In the genomic region with DNA sequence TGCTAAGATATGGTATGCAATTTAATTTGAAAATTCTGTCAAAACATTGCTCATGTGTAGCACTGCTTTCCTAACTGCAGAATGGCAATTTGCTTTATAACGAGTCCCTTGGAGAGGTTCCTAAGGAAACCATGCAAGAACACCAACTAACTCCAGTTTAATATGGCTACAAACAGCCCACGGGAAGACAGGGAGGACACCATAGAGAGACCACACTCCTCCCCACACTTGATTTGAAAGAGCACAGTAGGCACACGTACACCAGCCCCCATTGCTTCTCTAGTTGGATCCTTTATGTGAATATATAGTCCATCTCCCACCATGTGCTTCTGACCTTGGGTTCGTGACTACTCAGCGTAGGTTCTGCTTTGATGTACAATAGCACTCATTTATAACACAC, we compare ENCODE assay signal across 29 mouse cellular contexts. TPM values are rescaled to one million over a fixed set of nuclear protein-coding genes. Genes with fewer than 3 reads are reported as not detected.
DNase-seq lines count a peak whose midpoint lies in the region; ATAC-seq and TF ChIP-seq lines count a peak whose summit lies in the region.
"Had no signal": no experiment of that assay in that cellular context is flagged by ENCODE, and none has a peak within 500 bp of the region (broad histone marks: within the 10 kb centered on the region; RNA-seq: fewer than 3 reads in every experiment).

No protein-coding gene starts in this region.

- H3K27me3 ChIP-seq in forebrain, postnatal 0 days (ENCODE audit: insufficient read depth, low read length) = no peaks in the 10 kb centered on the region
- H3K27me3 ChIP-seq in forebrain, embryonic 14.5 days (replicated peaks; ENCODE audit: control insufficient read depth, insufficient read depth, low read length) = no peaks in the 10 kb centered on the region
- no peaks in the 10 kb centered on the region for H3K27me3 ChIP-seq in midbrain, embryonic 14.5 days (ENCODE audit: control insufficient read depth, insufficient read depth, low read length)
- no peaks in the 10 kb centered on the region for H3K27me3 ChIP-seq in midbrain, embryonic 13.5 days
- H3K27me3 ChIP-seq: CH12.LX; embryonic facial prominence, embryonic 15.5 days; forebrain, embryonic 15.5 days; heart, embryonic 13.5 days; hindbrain, embryonic 15.5 days; intestine, embryonic 15.5 days had no signal

- peak; percentile 14 for DNase-seq in forebrain, postnatal 0 days
- DNase-seq in forebrain, embryonic 14.5 days (ENCODE audit: low spot score) = no peak
- peak; percentile 33 for DNase-seq in midbrain, embryonic 14.5 days
- DNase-seq in right cerebral cortex, adult 2 months (ENCODE audit: low spot score in 2 of 2) = peak; percentile 11 to 12
- no peak for DNase-seq in right cerebral cortex, postnatal 4 days
- no peak for DNase-seq in lung, adult 2 months
- DNase-seq: adrenal gland, postnatal 10 days; adrenal gland, postnatal 36 days; B cell, adult 2 months; cerebellum, adult 11-12 months; cerebellum, adult 8-10 months; cerebellum, postnatal 10 days; cerebellum, postnatal 36 days; embryo, embryonic 11 days; gastrocnemius, postnatal 36 days; heart, adult 2 months; heart, postnatal 14 days; heart, postnatal 4 days had no signal

- H3K36me3 ChIP-seq in forebrain, postnatal 0 days (ENCODE audit: insufficient read depth) = no peaks in the 10 kb centered on the region
- no peaks in the 10 kb centered on the region for H3K36me3 ChIP-seq in forebrain, embryonic 14.5 days (ENCODE audit: control insufficient read depth, insufficient read depth, low read length)
- no peaks in the 10 kb centered on the region for H3K36me3 ChIP-seq in midbrain, embryonic 14.5 days (ENCODE audit: control insufficient read depth, insufficient read depth, low read length)
- no peaks in the 10 kb centered on the region for H3K36me3 ChIP-seq in midbrain, embryonic 13.5 days
- H3K36me3 ChIP-seq: embryonic facial prominence, embryonic 15.5 days; forebrain, embryonic 15.5 days; G1E; heart, embryonic 10.5 days; heart, embryonic 13.5 days; hindbrain, embryonic 15.5 days; intestine, embryonic 15.5 days had no signal

- TF ChIP-seq POLR2A in lung, adult 2 months (IDR thresholded peaks at IDR 0.05; ENCODE audit: borderline replicate concordance, extremely low read depth, low read depth, low read length) = no peak

- 63% methylated on average over 5 of the region's 5 CpGs for WGBS in forebrain, postnatal 0 days
- WGBS in forebrain, embryonic 14.5 days = 65% methylated on average over 5 of the region's 5 CpGs
- WGBS in midbrain, embryonic 14.5 days = 73% methylated on average over 5 of the region's 5 CpGs
- 75% methylated on average over 5 of the region's 5 CpGs for WGBS in midbrain, embryonic 13.5 days
- WGBS in lung, adult 2 months = 70% methylated on average over 5 of the region's 5 CpGs

- no peak overlapping the region for H3K9ac ChIP-seq in forebrain, postnatal 0 days
- no peak overlapping the region for H3K9ac ChIP-seq in forebrain, embryonic 14.5 days (ENCODE audit: low read length)
- no peak overlapping the region for H3K9ac ChIP-seq in midbrain, embryonic 14.5 days (replicated peaks; ENCODE audit: low read length)
- no peak overlapping the region for H3K9ac ChIP-seq in midbrain, embryonic 13.5 days (replicated peaks)
- H3K9ac ChIP-seq: embryonic facial prominence, embryonic 15.5 days; forebrain, embryonic 15.5 days; heart, embryonic 13.5 days; hindbrain, embryonic 15.5 days; intestine, embryonic 15.5 days had no signal

- H3K9me3 ChIP-seq in forebrain, postnatal 0 days (ENCODE audit: low read length) = no peaks in the 10 kb centered on the region
- no peaks in the 10 kb centered on the region for H3K9me3 ChIP-seq in forebrain, embryonic 14.5 days (replicated peaks; ENCODE audit: control insufficient read depth, low read length)
- no peaks in the 10 kb centered on the region for H3K9me3 ChIP-seq in midbrain, embryonic 14.5 days (ENCODE audit: control insufficient read depth, low read length)
- H3K9me3 ChIP-seq in midbrain, embryonic 13.5 days = no peaks in the 10 kb centered on the region
- H3K9me3 ChIP-seq: embryonic facial prominence, embryonic 15.5 days; forebrain, embryonic 15.5 days; G1E; heart, embryonic 10.5 days; heart, embryonic 13.5 days; hindbrain, embryonic 15.5 days; intestine, embryonic 15.5 days had no signal

- ATAC-seq in forebrain, postnatal 0 days = peak; percentile 27; the same call in 1 of the 2 replicates
- no peak for ATAC-seq in forebrain, embryonic 14.5 days
- no peak for ATAC-seq in midbrain, embryonic 14.5 days (ENCODE audit: low FRiP score, low TSS enrichment)
- no peak for ATAC-seq in midbrain, embryonic 13.5 days
- ATAC-seq: forebrain, embryonic 15.5 days; intestine, embryonic 15.5 days; Patski had no signal

- no peak overlapping the region for H3K4me2 ChIP-seq in forebrain, postnatal 0 days (ENCODE audit: low read depth)
- no peak overlapping the region for H3K4me2 ChIP-seq in forebrain, embryonic 14.5 days (ENCODE audit: low read length)
- no peak overlapping the region for H3K4me2 ChIP-seq in midbrain, embryonic 14.5 days (ENCODE audit: low read length)
- H3K4me2 ChIP-seq in midbrain, embryonic 13.5 days (replicated peaks) = no peak overlapping the region
- H3K4me2 ChIP-seq: embryonic facial prominence, embryonic 15.5 days; forebrain, embryonic 15.5 days; heart, embryonic 13.5 days; hindbrain, embryonic 15.5 days; intestine, embryonic 15.5 days had no signal

- no peak for TF ChIP-seq CTCF in forebrain, postnatal 0 days (IDR thresholded peaks at IDR 0.05; ENCODE audit: low read depth)
- no peak for TF ChIP-seq CTCF in lung, adult 2 months (IDR thresholded peaks at IDR 0.05; ENCODE audit: insufficient read depth, low read length)

- no peaks in the 10 kb centered on the region for H3K4me1 ChIP-seq in forebrain, postnatal 0 days (ENCODE audit: insufficient read depth)
- H3K4me1 ChIP-seq in forebrain, embryonic 14.5 days (ENCODE audit: control insufficient read depth, insufficient read depth, low read length) = no peaks in the 10 kb centered on the region
- H3K4me1 ChIP-seq in midbrain, embryonic 14.5 days (ENCODE audit: control insufficient read depth, insufficient read depth, low read length) = no peaks in the 10 kb centered on the region
- peaks cover 12% of the 10 kb centered on the region for H3K4me1 ChIP-seq in midbrain, embryonic 13.5 days (replicated peaks)
- no peaks in the 10 kb centered on the region for H3K4me1 ChIP-seq in lung, adult 2 months (ENCODE audit: control insufficient read depth, insufficient read depth, low read length)
- H3K4me1 ChIP-seq: embryonic facial prominence, embryonic 15.5 days; forebrain, embryonic 15.5 days; heart, embryonic 10.5 days; intestine, embryonic 15.5 days had no signal

- no peak overlapping the region for H3K4me3 ChIP-seq in forebrain, postnatal 0 days (ENCODE audit: low read depth, low read length)
- H3K4me3 ChIP-seq in forebrain, embryonic 14.5 days (ENCODE audit: low read depth, low read length) = no peak overlapping the region
- no peak overlapping the region for H3K4me3 ChIP-seq in midbrain, embryonic 14.5 days (replicated peaks; ENCODE audit: low read depth, low read length)
- no peak overlapping the region for H3K4me3 ChIP-seq in midbrain, embryonic 13.5 days (replicated peaks)
- no peak overlapping the region for H3K4me3 ChIP-seq in lung, adult 2 months (replicated peaks; ENCODE audit: extremely low read depth, low read depth, low read length)
- H3K4me3 ChIP-seq: embryonic facial prominence, embryonic 15.5 days; forebrain, embryonic 15.5 days; heart, adult 2 months; heart, embryonic 10.5 days; heart, embryonic 13.5 days; hindbrain, embryonic 15.5 days; intestine, embryonic 15.5 days had no signal

- no peak overlapping the region for H3K27ac ChIP-seq in forebrain, postnatal 0 days (ENCODE audit: low read depth, low read length)
- H3K27ac ChIP-seq in forebrain, embryonic 14.5 days (ENCODE audit: low read depth, low read length) = no peak overlapping the region
- no peak overlapping the region for H3K27ac ChIP-seq in midbrain, embryonic 14.5 days (replicated peaks; ENCODE audit: low read depth, low read length)
- H3K27ac ChIP-seq in midbrain, embryonic 13.5 days = no peak overlapping the region
- H3K27ac ChIP-seq: embryonic facial prominence, embryonic 15.5 days; forebrain, embryonic 15.5 days; heart, adult 2 months; heart, embryonic 10.5 days; heart, embryonic 13.5 days; hindbrain, embryonic 15.5 days; intestine, embryonic 15.5 days had no signal

RNA-seq across cellular contexts. Expression of a gene that starts 35.8 kb away (rescaled TPM):
- total RNA-seq in forebrain, postnatal 0 days (2014; rRNA removed) = 82.0 and 105 TPM in 2 replicates
- 16.7 and 29.0 TPM in 2 replicates for polyA plus RNA-seq in forebrain, postnatal 0 days (2015; fragmentation: Nextera tagmentation; extraction: Ambion mirVana)
- 12.1 and 14.0 TPM in 2 replicates for polyA plus RNA-seq in forebrain, embryonic 14.5 days (2014; fragmentation: Nextera tagmentation; extraction: Ambion mirVana)
- 30.2 and 36.3 TPM in 2 replicates for polyA plus RNA-seq in midbrain, embryonic 14.5 days (2014; fragmentation: Nextera tagmentation; extraction: Ambion mirVana)
- polyA plus RNA-seq in midbrain, embryonic 13.5 days (2015; fragmentation: Nextera tagmentation; extraction: Ambion mirVana) = 21.2 and 21.9 TPM in 2 replicates
- 0.04 and 0.09 TPM in 2 replicates for polyA plus RNA-seq in lung, adult 2 months (2012; rRNA removed)
- total RNA-seq: CH12.LX; gastrocnemius, postnatal 36 days; granulocyte monocyte progenitor cell, adult 5-6 weeks; heart, adult 2 months; heart, postnatal 14 days; heart, postnatal 4 days had no signal
- polyA plus RNA-seq: G1E, Patski had no signal

Comparison
In these comparisons a context has a peak if more than half of its experiments do, and no peak if none do; other contexts are left out.
1. DNase-seq: peak in forebrain, postnatal 0 days (single experiment), midbrain, embryonic 14.5 days (single experiment) and right cerebral cortex, adult 2 months (2 of 2); none in forebrain, embryonic 14.5 days (single experiment), right cerebral cortex, postnatal 4 days (single experiment) and lung, adult 2 months (single experiment).
2. RNA of a gene that starts 35.8 kb away (polyA plus RNA-seq): 30.2 to 36.3 TPM in midbrain, embryonic 14.5 days, 16.7 to 29.0 TPM in forebrain, postnatal 0 days, 21.2 to 21.9 TPM in midbrain, embryonic 13.5 days and 12.1 to 14.0 TPM in forebrain, embryonic 14.5 days; 0.04 to 0.09 TPM in lung, adult 2 months; every median in the first group is over 10 times any median in the second.